Mouse (Mus musculus): Measurements from ENCODE around the gene Plxna3. TPM values are rescaled to one million over a fixed set of nuclear protein-coding genes. Genes with fewer than 3 reads are reported as not detected.
"Not testable (repeated sequence)": the region's sequence is repeated elsewhere in the genome, so short reads cannot be mapped to it uniquely, and the experiment has no call there.

The Plxna3 gene
- polyA plus RNA-seq, 1 experiment from 2014 or later = 63.9 TPM

DNA sequence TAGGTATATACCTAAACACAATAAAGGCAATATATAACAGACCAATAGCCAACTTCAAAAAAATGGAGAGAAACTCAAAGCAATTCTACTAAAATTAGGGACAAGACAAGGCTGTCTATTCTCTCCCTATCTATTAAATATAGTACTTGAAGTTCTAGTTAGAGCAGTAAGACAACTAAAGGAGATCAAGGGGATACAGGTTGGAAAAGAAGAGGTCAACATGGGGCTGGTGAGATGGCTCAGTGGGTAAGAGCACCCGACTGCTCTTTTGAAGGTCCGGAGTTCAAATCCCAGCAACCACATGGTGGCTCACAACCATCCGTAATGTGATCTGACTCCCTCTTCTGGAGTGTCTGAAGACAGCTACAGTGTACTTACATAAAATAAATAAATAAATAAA, 28.2 kb downstream of the Plxna3 start:
- not testable (repeated sequence) for H3K4me1 ChIP-seq (ENCODE audit: control insufficient read depth, insufficient read depth, low read length); H3K9ac ChIP-seq (ENCODE audit: low read depth, low read length); H3K36me3 ChIP-seq (ENCODE audit: control insufficient read depth, insufficient read depth, low read length); H3K9me3 ChIP-seq (replicated peaks; ENCODE audit: control insufficient read depth, low read length, poor library complexity, severe bottlenecking); H3K27ac ChIP-seq (ENCODE audit: low read length); ATAC-seq; H3K4me3 ChIP-seq (ENCODE audit: low read depth, low read length); H3K4me2 ChIP-seq (ENCODE audit: low read length); H3K27me3 ChIP-seq (ENCODE audit: control insufficient read depth, insufficient read depth, low read depth, low read length)
- WGBS = 100% methylated on average over 2 of the region's 3 CpGs

- 57% methylated on average over 11 of the region's 11 CpGs for WGBS
- no peak for ATAC-seq
These were observed 30.3 kb downstream of the Plxna3 start for GRCm38 (mm10) chrX:74359171-74359570.

GRCm38 (mm10) chrX:74367512-74367911, 38.6 kb downstream of the Plxna3 start:
- ATAC-seq = peak; percentile 5; the same call in 1 of the 2 replicates
- Histone ChIP-seq H3K36me3 (ENCODE audit: control insufficient read depth, insufficient read depth, low read length) (no peaks in the 10 kb centered on the region), H3K4me1 (ENCODE audit: control insufficient read depth, insufficient read depth, low read length) (peaks cover 13% of the 10 kb centered on the region), H3K9me3 (replicated peaks; ENCODE audit: control insufficient read depth, low read length, poor library complexity, severe bottlenecking) (no peaks in the 10 kb centered on the region), H3K9ac (ENCODE audit: low read depth, low read length) (peak overlapping the region; percentile 82), H3K4me3 (ENCODE audit: low read depth, low read length) (peak overlapping the region; percentile 57), H3K27ac (ENCODE audit: low read length) (peak overlapping the region; percentile 85), H3K27me3 (ENCODE audit: control insufficient read depth, insufficient read depth, low read depth, low read length) (no peaks in the 10 kb centered on the region), H3K4me2 (ENCODE audit: low read length) (peak overlapping the region; percentile 69)
- WGBS = 70% methylated on average over 10 of the region's 10 CpGs

More at GRCm38 (mm10) chrX:74359171-74359570, 30.3 kb downstream of the Plxna3 start:
- Histone ChIP-seq H3K9me3 (replicated peaks; ENCODE audit: control insufficient read depth, low read length, poor library complexity, severe bottlenecking) (no peaks in the 10 kb centered on the region), H3K4me2 (ENCODE audit: low read length) (no peak overlapping the region), H3K4me1 (ENCODE audit: control insufficient read depth, insufficient read depth, low read length) (no peaks in the 10 kb centered on the region), H3K4me3 (ENCODE audit: low read depth, low read length) (no peak overlapping the region), H3K36me3 (ENCODE audit: control insufficient read depth, insufficient read depth, low read length) (no peaks in the 10 kb centered on the region), H3K27me3 (ENCODE audit: control insufficient read depth, insufficient read depth, low read depth, low read length) (no peaks in the 10 kb centered on the region), H3K27ac (ENCODE audit: low read length) (no peak overlapping the region), H3K9ac (ENCODE audit: low read depth, low read length) (no peak overlapping the region)

GRCm38 (mm10) chrX:74368209-74368909, 39.5 kb downstream of the Plxna3 start:
- no peaks in the 10 kb centered on the region for H3K27me3 ChIP-seq (ENCODE audit: control insufficient read depth, insufficient read depth, low read depth, low read length)
- H3K4me1 ChIP-seq (ENCODE audit: control insufficient read depth, insufficient read depth, low read length) = peaks cover 14% of the 10 kb centered on the region
- peak overlapping the region; percentile 85 for H3K27ac ChIP-seq (ENCODE audit: low read length)
- peak; percentile 80 for ATAC-seq
- peak overlapping the region; percentile 57 for H3K4me3 ChIP-seq (ENCODE audit: low read depth, low read length)
- H3K9me3 ChIP-seq (replicated peaks; ENCODE audit: control insufficient read depth, low read length, poor library complexity, severe bottlenecking) = no peaks in the 10 kb centered on the region
- H3K36me3 ChIP-seq (ENCODE audit: control insufficient read depth, insufficient read depth, low read length) = no peaks in the 10 kb centered on the region
- peak overlapping the region; percentile 69 for H3K4me2 ChIP-seq (ENCODE audit: low read length)
- H3K9ac ChIP-seq (ENCODE audit: low read depth, low read length) = peak overlapping the region; percentile 82
- 20% methylated on average over 34 of the region's 49 CpGs for WGBS

DNA sequence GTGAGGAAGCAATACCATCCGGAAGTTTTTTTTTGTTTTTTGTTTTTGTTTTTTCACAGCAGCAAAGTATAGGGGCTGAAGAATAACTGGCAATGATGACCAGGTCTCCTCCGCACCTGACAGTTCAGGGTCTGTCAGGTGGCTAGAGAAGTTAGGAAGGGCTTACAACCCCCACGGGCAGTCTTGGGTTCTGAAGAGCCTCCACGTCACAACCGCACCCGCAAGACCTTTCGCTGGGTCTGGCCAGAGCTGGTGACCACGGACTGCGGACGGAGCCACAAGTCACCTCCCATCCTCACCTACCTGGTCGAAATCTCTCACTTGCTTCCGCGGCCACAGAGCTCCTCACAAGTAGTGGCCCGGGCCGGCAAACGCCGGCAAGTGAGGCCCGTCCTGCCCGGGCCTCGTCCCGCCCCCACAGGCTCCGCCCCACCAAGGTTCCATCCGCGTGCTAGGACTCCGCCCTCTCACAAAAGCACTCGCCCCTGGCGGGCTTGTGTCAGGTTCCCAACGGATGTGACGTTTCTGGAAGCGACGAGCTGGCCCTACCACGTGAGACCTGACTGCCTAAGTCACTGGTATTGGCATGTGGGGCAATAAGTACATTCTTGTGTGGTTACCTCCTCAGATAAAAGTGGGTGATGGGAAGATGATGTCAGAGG, 44.2 kb downstream of the Plxna3 start, which contains the start of the genes Ubl4a and Slc10a3:
TSS of gene Ubl4a (minus strand) at position 331 of the 662 bp plus-strand sequence.
TSS of gene Slc10a3 (minus strand) at position 462 of the 662 bp plus-strand sequence.
- WGBS = 17% methylated on average over 32 of the region's 32 CpGs
- H3K36me3 ChIP-seq (ENCODE audit: control insufficient read depth, insufficient read depth, low read length) = no peaks in the 10 kb centered on the region
- no peaks in the 10 kb centered on the region for H3K27me3 ChIP-seq (ENCODE audit: control insufficient read depth, insufficient read depth, low read depth, low read length)
- H3K27ac ChIP-seq (ENCODE audit: low read length) = no peak within 1 kb of the TSS; the same call in 1 of the 2 replicates
- peak within 1 kb of the TSS; percentile 62 for H3K9ac ChIP-seq (ENCODE audit: low read depth, low read length)
- peak within 1 kb of the TSS; percentile 67 for H3K4me2 ChIP-seq (ENCODE audit: low read length)
- H3K9me3 ChIP-seq (replicated peaks; ENCODE audit: control insufficient read depth, low read length, poor library complexity, severe bottlenecking) = no peaks in the 10 kb centered on the region
- H3K4me3 ChIP-seq (ENCODE audit: low read depth, low read length) = peak within 1 kb of the TSS; percentile 48
- ATAC-seq = peak; percentile 89
- H3K4me1 ChIP-seq (ENCODE audit: control insufficient read depth, insufficient read depth, low read length) = peaks cover 8% of the 10 kb centered on the region

GRCm38 (mm10) chrX:74384451-74384850, 55.6 kb downstream of the Plxna3 start:
- H3K36me3 ChIP-seq (ENCODE audit: control insufficient read depth, insufficient read depth, low read length) = no peaks in the 10 kb centered on the region
- H3K27ac ChIP-seq (ENCODE audit: low read length) = no peak overlapping the region
- ATAC-seq = no peak
- H3K4me1 ChIP-seq (ENCODE audit: control insufficient read depth, insufficient read depth, low read length) = no peaks in the 10 kb centered on the region
- no peaks in the 10 kb centered on the region for H3K9me3 ChIP-seq (replicated peaks; ENCODE audit: control insufficient read depth, low read length, poor library complexity, severe bottlenecking)
- H3K4me3 ChIP-seq (ENCODE audit: low read depth, low read length) = no peak overlapping the region
- no peak overlapping the region for H3K4me2 ChIP-seq (ENCODE audit: low read length)
- no peaks in the 10 kb centered on the region for H3K27me3 ChIP-seq (ENCODE audit: control insufficient read depth, insufficient read depth, low read depth, low read length)
- WGBS = 82% methylated on average over 2 of the region's 2 CpGs
- H3K9ac ChIP-seq (ENCODE audit: low read depth, low read length) = no peak overlapping the region

GRCm38 (mm10) chrX:74388153-74388552, 59.3 kb downstream of the Plxna3 start:
- ATAC-seq = no peak
- Histone ChIP-seq H3K4me2 (ENCODE audit: low read length) (no peak overlapping the region), H3K27ac (ENCODE audit: low read length) (no peak overlapping the region), H3K9ac (ENCODE audit: low read depth, low read length) (no peak overlapping the region), H3K9me3 (replicated peaks; ENCODE audit: control insufficient read depth, low read length, poor library complexity, severe bottlenecking) (no peaks in the 10 kb centered on the region), H3K4me1 (ENCODE audit: control insufficient read depth, insufficient read depth, low read length) (peaks cover 9% of the 10 kb centered on the region), H3K27me3 (ENCODE audit: control insufficient read depth, insufficient read depth, low read depth, low read length) (no peaks in the 10 kb centered on the region), H3K36me3 (ENCODE audit: control insufficient read depth, insufficient read depth, low read length) (no peaks in the 10 kb centered on the region), H3K4me3 (ENCODE audit: low read depth, low read length) (no peak overlapping the region)

DNA sequence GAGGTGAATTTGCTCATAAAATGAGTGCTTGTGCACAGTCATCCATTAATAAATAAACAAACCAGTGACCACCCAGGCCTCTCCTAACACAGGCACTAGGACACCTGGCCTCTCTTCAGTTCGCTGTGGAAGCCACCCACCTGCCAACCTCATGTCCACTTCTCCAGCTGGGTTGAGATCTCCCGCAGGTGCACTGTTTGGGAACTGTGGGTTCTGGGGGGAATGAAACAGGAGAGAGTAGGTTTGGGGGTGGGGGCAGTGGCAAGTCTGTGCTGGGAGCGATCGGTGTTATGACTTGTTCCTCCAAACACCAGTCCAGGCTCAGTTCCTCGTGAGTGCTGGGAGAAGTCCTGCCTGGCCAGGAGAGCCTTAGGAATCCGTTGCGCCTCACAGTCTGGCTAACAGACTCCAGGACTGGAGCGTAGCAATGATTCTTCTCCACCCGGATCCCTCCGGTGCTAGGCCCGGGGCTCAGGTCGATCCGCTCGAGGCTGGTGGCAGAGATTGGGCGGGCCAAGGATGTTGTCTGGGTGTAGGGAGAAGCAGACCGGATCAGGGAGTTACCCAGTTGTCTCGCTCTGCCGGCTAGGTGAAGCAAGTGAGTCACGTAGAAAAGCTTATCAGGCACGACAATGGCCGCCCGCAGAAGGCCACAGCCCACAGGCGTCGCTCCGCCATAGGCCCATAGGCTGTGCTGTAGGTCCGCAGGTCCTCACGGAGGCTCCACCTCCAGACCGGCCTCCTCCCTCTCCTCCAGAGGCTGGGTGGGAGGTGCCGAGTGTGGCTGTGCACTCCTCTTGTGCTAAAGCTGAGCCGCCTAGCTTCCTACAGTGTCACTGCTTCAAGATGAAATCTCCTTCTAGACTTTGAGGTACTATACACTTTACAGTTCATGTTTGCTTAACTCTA, 63.9 kb downstream of the Plxna3 start, which contains the start of the genes Fam3a and Ikbkg:
TSS of gene Fam3a (minus strand) at position 738 of the 909 bp plus-strand sequence.
TSS of gene Ikbkg (plus strand) at position 756 of the 909 bp plus-strand sequence.
- Histone ChIP-seq H3K36me3 (ENCODE audit: control insufficient read depth, insufficient read depth, low read length) (no peaks in the 10 kb centered on the region), H3K4me3 (ENCODE audit: low read depth, low read length) (peak within 1 kb of the TSS; percentile 47), H3K9ac (ENCODE audit: low read depth, low read length) (peak within 1 kb of the TSS; percentile 73), H3K4me2 (ENCODE audit: low read length) (peak within 1 kb of the TSS; percentile 69), H3K27ac (ENCODE audit: low read length) (peak within 1 kb of the TSS; percentile 87), H3K9me3 (replicated peaks; ENCODE audit: control insufficient read depth, low read length, poor library complexity, severe bottlenecking) (no peaks in the 10 kb centered on the region), H3K4me1 (ENCODE audit: control insufficient read depth, insufficient read depth, low read length) (peaks cover 12% of the 10 kb centered on the region), H3K27me3 (ENCODE audit: control insufficient read depth, insufficient read depth, low read depth, low read length) (no peaks in the 10 kb centered on the region)
- peak; percentile 100 for ATAC-seq
- 23% methylated on average over 30 of the region's 30 CpGs for whole genome bisulfite sequencing
